Mouse (Mus musculus) lung, adult 2 months (tissue): ENCODE data around the gene Smco1.

Experiments used
- CTCF ChIP-seq: fragments of 200-500 bp; IDR thresholded peaks from 2 replicates; pipeline ENCODE4 v1.5.1; 2011; ENCODE audit warnings: mild to moderate bottlenecking, low read length, control low read depth; ENCODE audit not compliant: insufficient read depth
- POLR2A ChIP-seq: fragments of 200-500 bp; IDR thresholded peaks from 2 replicates; pipeline ENCODE4 v1.6.1; 2011; ENCODE audit warnings: low read depth, mild to moderate bottlenecking, control low read depth, low read length, borderline replicate concordance; ENCODE audit errors: extremely low read depth

DNA sequence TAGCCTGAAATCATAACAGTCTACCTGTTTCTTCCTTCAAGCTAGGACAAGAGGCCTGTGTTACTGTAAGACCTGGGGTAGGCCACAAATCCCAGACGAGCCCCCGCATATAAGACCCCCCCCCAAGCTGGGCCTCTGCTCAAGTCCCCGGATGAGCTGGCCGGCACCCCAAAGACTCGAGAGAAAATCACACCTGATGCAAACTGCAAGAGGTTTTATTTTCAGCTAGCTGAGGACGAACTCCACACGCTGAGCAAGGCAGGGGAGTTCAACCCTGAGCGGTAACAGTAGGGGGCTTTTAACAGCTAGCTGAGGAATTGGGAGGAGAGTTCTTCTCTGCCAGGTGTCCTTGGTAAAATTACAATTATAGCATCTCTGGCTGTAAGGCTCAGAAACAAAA, 8.9 kb downstream of the Smco1 start:
- no peak for TF ChIP-seq CTCF
- TF ChIP-seq POLR2A: no peak
